Mouse (Mus musculus) embryonic fibroblast, embryonic 13.5 days (primary cell): ENCODE measurements around the gene Fuca2.

Experiments used
- CTCF ChIP-seq: IDR thresholded peaks from 2 replicates; pipeline ENCODE4 v1.5.1; 2011; ENCODE audit warnings: mild to moderate bottlenecking, control low read depth, low read length, moderate library complexity, borderline replicate concordance; ENCODE audit not compliant: insufficient read depth
- POLR2A ChIP-seq: IDR thresholded peaks from 2 replicates; pipeline ENCODE4 v1.6.1; 2011; ENCODE audit warnings: low read depth, mild to moderate bottlenecking, control low read depth, low read length, moderate library complexity

DNA sequence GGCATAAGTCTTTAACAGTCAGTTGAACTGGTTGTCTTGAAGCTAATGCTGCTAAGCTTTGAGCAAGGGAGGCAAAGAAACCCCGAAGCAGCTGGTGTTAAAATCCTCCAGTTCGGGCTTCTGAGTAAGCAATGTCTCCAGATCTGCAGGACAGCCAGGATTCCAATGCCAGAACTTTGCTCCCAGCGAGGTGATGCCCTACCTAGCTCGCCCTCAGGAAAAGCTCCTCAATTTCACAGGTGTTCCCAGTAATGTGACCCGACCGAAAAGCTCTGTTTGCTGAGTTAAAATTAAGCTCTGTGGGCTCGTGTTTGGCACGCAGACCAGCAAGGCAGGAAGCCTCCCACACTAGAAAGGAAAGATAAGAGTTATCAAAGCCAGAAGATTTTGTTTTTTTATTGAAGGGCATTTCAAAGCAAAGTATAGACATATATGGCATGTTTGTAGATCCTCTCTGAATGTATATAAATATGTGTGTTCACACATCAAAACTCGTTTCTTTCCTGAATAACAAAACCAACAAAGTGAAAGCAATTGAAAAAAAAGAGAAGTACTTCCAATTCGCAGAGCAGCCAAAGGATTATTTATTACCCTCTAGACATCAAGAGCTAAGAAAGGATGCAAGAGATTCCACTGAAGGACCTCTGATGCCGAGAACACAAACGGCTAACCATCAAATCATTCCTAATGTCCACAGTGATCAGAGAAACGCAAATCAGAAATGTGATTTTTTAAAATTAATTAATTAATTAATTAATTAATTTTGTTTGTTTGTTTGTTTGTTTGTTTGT, 45.9 kb upstream of the Fuca2 start:
- TF ChIP-seq CTCF (no peak), POLR2A (no peak)
